Mouse (Mus musculus): ENCODE measurements around the gene Ankrd22.

The Ankrd22 gene

GRCm38 (mm10) chr19:34181234-34181633, 15.4 kb upstream of the Ankrd22 start:
- DNase-seq (ENCODE audit: low spot score), result no peak

- no peak for DNase-seq (ENCODE audit: low spot score)
Observed at GRCm38 (mm10) chr19:34180316-34180715, 14.5 kb upstream of the Ankrd22 start.

GRCm38 (mm10) chr19:34179136-34179535, 13.3 kb upstream of the Ankrd22 start:
- no peak for DNase-seq (ENCODE audit: low spot score)

GRCm38 (mm10) chr19:34174004-34174403, 8.2 kb upstream of the Ankrd22 start:
- no peak for DNase-seq (ENCODE audit: low spot score)

DNA sequence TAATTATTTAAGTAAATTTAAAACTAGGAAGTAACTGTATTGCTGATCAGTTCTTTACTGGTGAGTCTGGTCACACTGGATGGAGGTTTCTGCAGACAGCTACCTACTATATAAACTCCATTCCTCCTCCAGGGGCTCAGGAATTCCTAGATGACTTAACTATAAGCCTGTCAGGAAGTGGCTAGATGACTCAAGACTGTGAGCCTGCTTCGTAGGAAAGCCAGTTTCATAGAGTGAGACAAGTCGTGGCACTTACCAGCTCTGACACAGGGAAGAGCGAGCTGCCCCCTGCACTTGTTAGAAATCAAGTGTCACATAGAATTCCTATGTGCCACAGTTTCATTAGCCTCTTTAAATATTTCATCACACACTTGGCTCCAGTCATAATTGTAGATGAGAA, 5.3 kb upstream of the Ankrd22 start:
- no peak for DNase-seq (ENCODE audit: low spot score)

DNA sequence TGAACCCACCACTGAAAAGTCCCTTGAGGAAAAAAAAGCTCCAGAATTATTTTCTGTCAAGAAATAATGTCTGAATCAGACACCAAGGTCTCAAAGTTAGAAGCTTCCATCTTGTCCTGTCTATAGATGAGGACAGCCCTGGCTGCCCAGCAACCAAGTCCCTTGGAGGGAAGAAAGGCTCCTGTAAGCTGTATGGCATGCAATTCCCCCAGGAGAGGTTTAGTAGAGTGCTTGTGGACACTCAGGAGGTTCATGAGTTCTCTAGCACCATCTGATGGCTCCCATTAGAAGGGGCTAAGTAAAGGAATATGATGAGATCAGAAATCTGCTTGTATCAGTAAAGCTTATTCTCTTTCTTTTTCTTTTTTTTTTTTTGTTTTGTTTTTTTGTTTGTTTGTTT, 3.3 kb upstream of the Ankrd22 start:
- no peak for DNase-seq (ENCODE audit: low spot score)

GRCm38 (mm10) chr19:34167896-34168661, 2.2 kb upstream of the Ankrd22 start:
- no peak for DNase-seq (ENCODE audit: low spot score)

DNA sequence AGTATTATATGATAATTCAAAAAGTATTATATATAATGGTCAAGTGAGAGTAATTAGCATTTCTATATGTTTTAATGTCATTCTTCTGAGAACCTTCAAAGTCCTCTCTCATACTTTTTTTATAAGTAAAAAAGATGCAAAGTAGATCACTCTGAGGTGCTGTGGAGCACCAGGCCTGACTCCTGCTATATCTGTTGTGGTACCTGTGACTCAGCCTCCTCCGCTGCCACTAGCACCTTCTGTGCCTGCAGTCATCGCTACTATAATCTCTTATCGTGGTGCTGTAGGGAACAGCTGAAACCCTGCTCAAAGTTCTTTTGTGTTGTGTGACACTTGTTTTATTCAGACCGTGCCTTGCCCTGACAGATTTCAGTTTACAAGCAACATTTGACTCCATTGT, 533 bp upstream of the Ankrd22 start:
- no peak for DNase-seq (ENCODE audit: low spot score)

DNA sequence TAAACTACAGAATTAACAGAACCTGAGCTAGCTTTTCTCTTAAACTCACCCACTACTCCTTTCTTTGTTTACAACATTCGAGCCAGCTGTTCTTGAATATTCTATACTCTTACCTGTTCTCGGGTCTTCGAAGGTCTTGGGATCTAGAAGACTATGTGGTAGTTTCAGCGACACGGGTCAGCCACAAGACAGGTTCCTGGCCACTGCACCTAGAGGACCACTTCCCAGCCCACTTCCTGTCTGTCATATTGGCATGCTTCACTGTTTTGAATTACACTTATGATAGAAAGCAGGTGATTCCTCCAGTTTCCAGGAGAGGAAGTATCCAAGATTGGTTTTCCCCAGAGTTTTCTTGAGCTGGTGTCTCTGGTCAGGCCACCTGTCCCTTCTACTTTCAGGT, 3.2 kb downstream of the Ankrd22 start:
- no peak for DNase-seq (ENCODE audit: low spot score)

DNA sequence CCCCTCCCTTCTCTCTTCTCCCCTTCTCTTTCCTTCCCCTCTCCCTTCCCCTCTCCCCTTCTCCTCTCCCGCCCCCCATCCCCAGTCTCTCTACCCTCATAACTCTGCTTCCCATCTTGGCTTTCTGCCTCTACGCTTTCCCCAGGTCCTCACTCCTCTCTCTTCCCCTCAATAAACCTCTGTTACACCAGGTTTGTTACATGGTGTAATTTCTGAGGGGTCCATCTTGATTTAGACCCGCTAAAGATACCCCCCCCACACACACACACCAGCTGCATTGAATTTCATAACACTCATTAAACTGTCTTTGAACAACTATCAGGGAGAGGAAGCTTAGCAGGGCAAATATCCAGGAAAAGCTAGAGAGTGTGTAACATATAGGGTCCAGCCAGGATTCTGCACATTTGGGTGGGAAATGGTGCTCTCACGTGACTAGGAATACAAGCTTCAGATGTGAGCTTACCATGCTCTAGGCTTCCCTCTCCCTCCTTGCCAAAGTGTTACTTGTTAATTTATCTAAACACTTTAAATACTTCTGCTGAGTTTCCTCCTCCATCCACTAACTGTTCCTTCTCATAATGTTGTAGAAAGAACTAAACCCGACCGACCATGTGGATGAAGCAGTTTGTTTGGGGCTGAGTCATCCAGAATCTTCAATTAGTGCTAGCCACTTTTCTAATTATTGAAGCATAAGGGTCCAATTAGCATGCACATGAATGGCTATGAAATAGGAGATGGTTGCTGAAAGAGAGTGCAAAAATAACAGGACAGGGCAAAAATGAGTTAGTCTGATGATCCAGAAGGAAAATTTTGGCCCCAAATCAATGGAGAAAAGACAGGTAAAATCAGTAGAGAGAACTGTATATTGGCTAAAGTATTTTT, 12.3 kb downstream of the Ankrd22 start:
- no peak for DNase-seq (ENCODE audit: low spot score)

- DNase-seq (ENCODE audit: low spot score), result peak; percentile 15
Observed at GRCm38 (mm10) chr19:34151909-34152308, 13.9 kb downstream of the Ankrd22 start.

- DNase-seq (ENCODE audit: low spot score), result no peak
Observed at GRCm38 (mm10) chr19:34148421-34148820, 17.4 kb downstream of the Ankrd22 start.

DNA sequence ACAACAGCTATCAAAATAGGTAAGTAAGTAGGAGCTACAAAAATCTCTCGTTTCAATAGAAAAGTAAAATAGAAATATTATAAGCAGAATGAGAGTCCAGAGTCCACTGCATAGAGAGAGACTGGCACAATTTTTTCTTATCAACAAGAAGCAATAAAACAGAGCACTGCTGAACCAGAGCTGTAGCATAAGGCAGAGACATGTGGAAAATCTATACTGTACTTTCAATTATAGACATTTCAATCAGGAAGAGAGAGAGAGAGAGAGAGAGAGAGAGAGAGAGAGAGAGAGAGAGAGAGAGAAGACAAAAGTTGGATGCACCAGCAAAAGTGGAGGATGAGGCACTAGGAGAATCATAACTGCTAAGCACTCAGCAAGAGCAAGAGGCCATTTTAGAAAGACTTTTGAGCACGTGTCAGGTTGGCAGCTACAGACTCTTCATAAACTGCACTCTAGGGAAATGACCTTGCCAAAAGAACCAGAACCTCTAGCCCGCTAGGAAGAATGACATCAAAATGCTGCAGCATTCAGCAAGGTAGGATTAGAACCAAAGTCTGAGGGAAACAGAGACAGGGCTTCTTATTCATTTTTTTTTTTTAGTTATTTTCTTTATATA, 26.3 kb downstream of the Ankrd22 start:
- DNase-seq (ENCODE audit: low spot score), result no peak

- DNase-seq (ENCODE audit: low spot score), result no peak
Observed at GRCm38 (mm10) chr19:34138720-34139430, 27.0 kb downstream of the Ankrd22 start.

GRCm38 (mm10) chr19:34120107-34120731, 45.6 kb downstream of the Ankrd22 start:
- DNase-seq (ENCODE audit: low spot score), result no peak

GRCm38 (mm10) chr19:34119653-34120052, 46.2 kb downstream of the Ankrd22 start:
- DNase-seq (ENCODE audit: low spot score), result no peak

DNA sequence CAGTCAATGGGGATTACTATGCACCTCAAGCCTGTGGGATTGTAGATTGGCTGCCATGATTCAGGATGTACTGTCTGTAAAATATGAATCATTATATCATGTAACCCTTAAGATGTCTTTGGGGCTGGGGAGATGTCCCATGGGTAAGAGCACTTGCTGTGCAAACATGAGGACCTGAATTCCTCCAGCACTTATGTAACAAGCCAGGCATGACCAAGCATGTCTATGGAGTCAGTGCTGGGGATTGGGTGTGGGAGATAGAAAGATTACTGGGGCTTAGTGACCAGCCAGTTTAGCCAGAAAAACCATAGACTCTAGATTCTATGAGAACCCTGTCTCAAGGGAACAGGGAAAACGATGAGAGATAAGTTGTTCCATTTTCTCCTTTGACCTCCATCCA, 46.8 kb downstream of the Ankrd22 start:
- no peak for DNase-seq (ENCODE audit: low spot score)

DNA sequence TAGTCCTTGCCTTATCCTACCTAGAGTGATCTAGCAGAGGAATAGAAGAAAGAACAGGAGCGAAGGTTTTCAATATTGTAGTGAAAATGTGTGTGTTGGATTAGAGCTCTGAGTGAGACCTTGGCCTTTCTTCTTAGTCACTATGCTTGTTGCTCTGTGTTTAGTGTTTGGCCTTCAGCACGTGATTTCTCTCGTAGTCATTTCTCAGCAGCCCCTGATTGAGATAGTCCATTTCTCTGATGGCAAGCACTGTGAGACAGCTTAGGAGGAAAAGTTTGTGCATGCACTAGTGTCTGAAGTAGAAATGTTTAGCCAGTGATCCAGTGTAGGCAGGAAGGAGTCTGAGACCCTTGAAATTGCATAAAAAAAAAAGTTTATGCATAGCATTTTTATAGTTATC, 61.0 kb downstream of the Ankrd22 start:
- no peak for DNase-seq (ENCODE audit: low spot score)

GRCm38 (mm10) chr19:34101888-34102287, 64.0 kb downstream of the Ankrd22 start:
- DNase-seq (ENCODE audit: low spot score), result no peak

DNA sequence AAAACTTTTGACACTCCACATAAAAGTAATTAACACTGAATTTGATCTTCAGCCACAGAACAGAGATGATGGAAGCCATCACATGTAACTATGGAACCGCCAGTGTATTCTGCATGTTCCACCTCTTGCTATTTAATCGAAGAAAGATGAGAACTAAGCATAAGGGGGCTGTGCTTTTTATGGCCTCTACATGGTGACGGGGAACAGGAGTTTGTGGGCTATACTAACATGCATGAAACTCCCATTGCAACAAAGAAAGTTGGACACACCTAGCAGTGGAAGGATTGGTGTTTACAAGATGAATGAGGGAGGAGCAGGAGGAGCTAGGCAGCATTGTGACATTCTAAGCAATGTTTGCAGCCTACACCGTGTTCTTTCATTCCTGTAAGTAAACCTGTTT, 65.2 kb downstream of the Ankrd22 start, which contains the start of gene Lipm:
Gene Lipm, plus strand, starts transcription at position 301 of the 400 bp plus-strand sequence.
- no peak for DNase-seq (ENCODE audit: low spot score)

- DNase-seq (ENCODE audit: low spot score), result no peak
Observed at GRCm38 (mm10) chr19:34096228-34096627, 69.6 kb downstream of the Ankrd22 start.

DNA sequence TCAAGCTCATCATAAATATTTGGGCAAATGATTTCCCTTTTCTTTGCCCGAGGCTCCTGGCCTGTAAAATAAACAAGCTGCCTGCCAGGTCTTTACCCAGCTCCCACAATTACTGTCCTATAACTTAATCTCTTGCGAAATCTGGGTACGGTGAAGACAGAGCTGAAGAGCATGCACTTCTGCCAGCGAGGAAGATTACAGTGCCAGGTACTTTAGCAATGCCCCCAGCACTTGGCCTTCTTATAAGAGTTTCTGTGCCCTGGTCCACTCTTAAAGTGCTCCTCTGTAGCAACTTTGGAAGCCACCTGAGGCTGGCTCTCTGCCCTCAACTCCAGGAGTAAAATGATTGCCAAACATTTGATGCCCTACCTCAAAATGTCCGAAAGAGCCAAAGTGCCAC, 70.5 kb downstream of the Ankrd22 start:
- DNase-seq (ENCODE audit: low spot score), result no peak

Measured in layer of hippocampus, adult 11-12 months (tissue).